Mouse (Mus musculus) embryonic facial prominence, embryonic 11.5 days (tissue): ENCODE data around the gene Tead1. TPM values are rescaled to one million over a fixed set of nuclear protein-coding genes. Genes with fewer than 3 reads are reported as not detected.
A peak's percentile ranks its signal among the peaks of the same experiment; 100 is the strongest.

Experiments
- ATAC-seq: fragments of 200-750 bp; cut with Nextera tagmentation; replicated peaks from 2 replicates; pipeline ENCODE4 v1.8.0; 2017; ENCODE audit warnings: low read depth; ENCODE audit not compliant: insufficient number of reproducible peaks, low FRiP score, low TSS enrichment
- DNase-seq: peaks from one replicate; pipeline ENCODE4 v3.0.0-alpha.2; 2015; ENCODE audit warnings: low spot score
- H3K27ac ChIP-seq: fragments of 300-500 bp; sonication (generic); replicated peaks from 2 replicates; pipeline ENCODE4 v1.5.1; 2014; ENCODE audit warnings: mild to moderate bottlenecking, low read depth, low read length, control low read depth
- H3K27me3 ChIP-seq: fragments of 300-500 bp; sonication (generic); 2 replicates; pipeline ENCODE4 v1.6.1; 2014; ENCODE audit warnings: mild to moderate bottlenecking, low read length, moderate library complexity, mixed read lengths; ENCODE audit not compliant: control insufficient read depth, insufficient read depth
- H3K36me3 ChIP-seq: fragments of 300-500 bp; sonication (generic); replicated peaks from 2 replicates; pipeline ENCODE4 v1.6.1; 2014; ENCODE audit warnings: low read depth, mild to moderate bottlenecking, low read length, moderate library complexity, mixed read lengths; ENCODE audit not compliant: control insufficient read depth, insufficient read depth
- H3K4me1 ChIP-seq: fragments of 300-500 bp; sonication (generic); 2 replicates; pipeline ENCODE4 v1.6.1; 2014; ENCODE audit warnings: low read length, mixed read lengths; ENCODE audit not compliant: control insufficient read depth, insufficient read depth
- H3K4me2 ChIP-seq: fragments of 300-500 bp; sonication (generic); 2 replicates; pipeline ENCODE4 v1.6.1; 2014; ENCODE audit warnings: low read depth, mild to moderate bottlenecking, control low read depth, low read length, moderate library complexity
- H3K4me3 ChIP-seq: fragments of 300-500 bp; sonication (generic); 2 replicates; pipeline ENCODE4 v1.5.1; 2014; ENCODE audit warnings: low read depth, low read length, control low read depth
- H3K9ac ChIP-seq: fragments of 300-500 bp; sonication (generic); replicated peaks from 2 replicates; pipeline ENCODE4 v1.6.1; 2014; ENCODE audit warnings: mild to moderate bottlenecking, control low read depth, low read length
- H3K9me3 ChIP-seq: fragments of 300-500 bp; sonication (generic); replicated peaks from 2 replicates; pipeline ENCODE4 v1.6.1; 2016; ENCODE audit warnings: mild to moderate bottlenecking, low read length, inconsistent platforms, mixed read lengths; ENCODE audit not compliant: control insufficient read depth
- WGBS: fragments of 180-500 bp; shearing (Covaris S2); extraction: QIAGEN DNeasy Blood & Tissue Kit; methylation state at CpG from one replicate; pipeline ENCODE4 v1.1.7; 2014; 5-methylcytosine and 5-hydroxymethylcytosine counted together
- polyA plus RNA-seq: library from polyadenylated mRNA; unstranded; fragments of >200 nt; fragmentation: Nextera tagmentation; extraction: Ambion mirVana; gene quantifications from 2 replicates; pipeline ENCODE4 v1.2.1, GENCODE M21; 2014

The Tead1 gene
- polyA plus RNA-seq, 1 experiment from 2014 or later = 16.7 TPM

DNA sequence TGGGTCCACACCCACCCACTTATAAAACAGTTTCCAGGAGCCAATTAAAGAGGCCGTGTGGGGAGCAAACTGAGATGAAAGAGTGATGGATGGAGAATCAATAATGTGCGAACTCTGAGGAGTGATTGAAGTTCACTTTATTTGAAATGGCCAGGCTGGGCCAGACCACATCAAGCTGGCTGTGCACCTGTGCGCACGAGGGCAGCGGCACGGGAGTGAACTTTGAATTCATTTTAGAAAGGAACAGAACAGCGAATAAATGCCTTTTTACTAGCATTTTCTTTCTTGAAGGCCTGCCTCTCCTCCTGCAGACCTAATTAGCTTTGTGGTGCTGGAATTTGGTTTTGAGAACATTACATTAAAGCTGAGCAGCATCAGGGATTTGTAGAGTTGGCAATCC lies 63.9 kb downstream of the Tead1 start:
- H3K9me3 ChIP-seq = no peaks in the 10 kb centered on the region
- no peak for DNase-seq
- no peak overlapping the region; the same call in 1 of the 2 replicates for H3K4me2 ChIP-seq
- H3K9ac ChIP-seq = 0 out of 2 replicates have a peak overlapping the region, but pooled peaks have one; percentile 1
- WGBS = 23% methylated on average over 7 of the region's 7 CpGs
- no peaks in the 10 kb centered on the region for H3K27me3 ChIP-seq
- peak overlapping the region; percentile 72 for H3K27ac ChIP-seq
- ATAC-seq = no peak
- H3K36me3 ChIP-seq = no peaks in the 10 kb centered on the region
- peaks cover 19% of the 10 kb centered on the region for H3K4me1 ChIP-seq
- H3K4me3 ChIP-seq = no peak overlapping the region

- Histone ChIP-seq H3K27me3 (no peaks in the 10 kb centered on the region), H3K4me1 (peaks cover 19% of the 10 kb centered on the region), H3K9ac (peak overlapping the region; percentile 1; the same call in 1 of the 2 replicates), H3K4me2 (peak overlapping the region; percentile 25), H3K4me3 (no peak overlapping the region), H3K27ac (peak overlapping the region; percentile 72), H3K9me3 (no peaks in the 10 kb centered on the region), H3K36me3 (no peaks in the 10 kb centered on the region)
- DNase-seq (peak; percentile 86), ATAC-seq (peak; percentile 92)
- 1% methylated on average over 11 of the region's 11 CpGs for WGBS
These were observed 64.7 kb downstream of the Tead1 start for GRCm38 (mm10) chr7:112743621-112744395.

GRCm38 (mm10) chr7:112747187-112747586 lies 68.1 kb downstream of the Tead1 start:
- H3K4me2 ChIP-seq = no peak overlapping the region
- no peaks in the 10 kb centered on the region for H3K36me3 ChIP-seq
- DNase-seq (no peak), ATAC-seq (no peak)
- H3K27me3 ChIP-seq = no peaks in the 10 kb centered on the region
- H3K9ac ChIP-seq = no peak overlapping the region
- 81% methylated on average over 3 of the region's 3 CpGs for WGBS
- H3K4me3 ChIP-seq = no peak overlapping the region
- H3K27ac ChIP-seq = no peak overlapping the region
- H3K9me3 ChIP-seq = no peaks in the 10 kb centered on the region
- peaks cover 11% of the 10 kb centered on the region for H3K4me1 ChIP-seq

GRCm38 (mm10) chr7:112747836-112748235 lies 68.7 kb downstream of the Tead1 start:
- ATAC-seq (no peak), DNase-seq (no peak)
- Histone ChIP-seq H3K27ac (no peak overlapping the region), H3K36me3 (no peaks in the 10 kb centered on the region), H3K27me3 (no peaks in the 10 kb centered on the region), H3K9ac (no peak overlapping the region), H3K4me1 (peaks cover 10% of the 10 kb centered on the region), H3K4me2 (no peak overlapping the region), H3K4me3 (no peak overlapping the region), H3K9me3 (no peaks in the 10 kb centered on the region)
- 85% methylated on average over 3 of the region's 3 CpGs for WGBS

DNA sequence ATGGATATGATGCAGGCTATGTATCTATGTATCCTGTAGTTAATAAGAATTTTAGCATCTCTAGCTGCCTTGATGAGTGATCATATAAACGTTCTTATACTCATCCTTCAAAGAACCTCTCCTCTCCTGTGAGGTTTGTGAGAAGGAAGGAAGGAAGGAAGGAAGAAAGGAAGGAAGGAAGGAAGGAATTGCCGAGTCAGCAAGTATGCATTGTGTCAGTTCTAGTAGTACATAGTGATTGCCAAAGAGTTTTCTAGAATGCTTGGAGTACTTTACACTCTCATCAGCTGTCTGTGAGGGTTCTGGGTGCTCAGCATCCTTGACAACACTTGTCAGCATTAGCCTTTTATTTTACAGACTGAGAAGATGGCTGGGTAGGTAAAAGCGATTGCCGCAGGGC lies 69.2 kb downstream of the Tead1 start:
- no peak overlapping the region for H3K4me2 ChIP-seq
- WGBS = 92% methylated on average over 4 of the region's 4 CpGs
- ATAC-seq (no peak), DNase-seq (no peak)
- no peaks in the 10 kb centered on the region for H3K9me3 ChIP-seq
- no peaks in the 10 kb centered on the region for H3K36me3 ChIP-seq
- H3K27ac ChIP-seq = no peak overlapping the region
- no peaks in the 10 kb centered on the region for H3K27me3 ChIP-seq
- no peak overlapping the region for H3K4me3 ChIP-seq
- H3K9ac ChIP-seq = no peak overlapping the region
- peaks cover 5% of the 10 kb centered on the region for H3K4me1 ChIP-seq

DNA sequence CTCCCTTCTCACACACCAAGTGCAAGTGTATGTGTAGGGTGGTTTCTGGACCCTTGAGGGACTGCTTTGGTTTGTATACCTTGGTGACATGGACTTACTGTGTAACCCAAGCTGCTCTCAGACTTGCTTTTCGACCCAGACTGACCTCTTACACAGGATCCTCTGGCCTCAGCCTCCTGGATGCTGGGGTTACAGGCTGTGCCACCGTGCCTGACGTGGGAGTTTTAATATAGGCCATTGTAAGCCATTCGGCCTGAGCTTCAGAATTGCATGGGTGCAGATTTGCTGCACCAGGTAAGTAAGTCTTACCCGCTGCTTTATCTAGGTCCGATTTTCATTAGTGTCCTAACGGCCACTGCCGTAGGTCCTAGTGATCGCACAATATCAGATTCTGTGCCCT lies 71.0 kb downstream of the Tead1 start:
- no peak for ATAC-seq
- Histone ChIP-seq H3K9ac (no peak overlapping the region), H3K27ac (no peak overlapping the region), H3K4me2 (no peak overlapping the region), H3K4me3 (no peak overlapping the region), H3K36me3 (no peaks in the 10 kb centered on the region), H3K27me3 (no peaks in the 10 kb centered on the region), H3K9me3 (no peaks in the 10 kb centered on the region), H3K4me1 (no peaks in the 10 kb centered on the region)
- 83% methylated on average over 9 of the region's 9 CpGs for WGBS
- DNase-seq = no peak

DNA sequence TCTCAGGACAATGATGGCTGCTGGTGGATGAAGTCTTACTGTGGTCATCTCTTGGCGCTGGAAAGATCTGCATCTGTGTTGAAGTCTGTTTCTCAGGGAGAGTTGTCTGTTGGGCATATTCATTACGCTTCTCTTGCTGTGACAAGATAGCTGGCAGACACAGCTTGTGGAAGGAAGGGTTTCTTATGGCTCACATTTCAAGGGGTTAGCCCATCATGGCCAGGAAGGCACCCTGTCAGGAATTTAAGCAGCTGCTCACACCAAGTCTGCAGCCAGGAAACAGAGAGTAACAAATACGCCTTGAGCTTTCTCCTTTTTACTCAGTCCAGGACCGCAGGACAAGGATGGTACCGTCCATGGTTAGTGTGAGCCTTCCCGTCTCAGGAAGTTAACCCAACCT lies 73.2 kb downstream of the Tead1 start:
- no peak for ATAC-seq
- Histone ChIP-seq H3K9me3 (no peaks in the 10 kb centered on the region), H3K4me3 (no peak overlapping the region), H3K4me1 (no peaks in the 10 kb centered on the region), H3K4me2 (no peak overlapping the region), H3K27ac (no peak overlapping the region), H3K9ac (no peak overlapping the region), H3K36me3 (no peaks in the 10 kb centered on the region), H3K27me3 (no peaks in the 10 kb centered on the region)
- 86% methylated on average over 6 of the region's 6 CpGs for WGBS
- no peak for DNase-seq

DNA sequence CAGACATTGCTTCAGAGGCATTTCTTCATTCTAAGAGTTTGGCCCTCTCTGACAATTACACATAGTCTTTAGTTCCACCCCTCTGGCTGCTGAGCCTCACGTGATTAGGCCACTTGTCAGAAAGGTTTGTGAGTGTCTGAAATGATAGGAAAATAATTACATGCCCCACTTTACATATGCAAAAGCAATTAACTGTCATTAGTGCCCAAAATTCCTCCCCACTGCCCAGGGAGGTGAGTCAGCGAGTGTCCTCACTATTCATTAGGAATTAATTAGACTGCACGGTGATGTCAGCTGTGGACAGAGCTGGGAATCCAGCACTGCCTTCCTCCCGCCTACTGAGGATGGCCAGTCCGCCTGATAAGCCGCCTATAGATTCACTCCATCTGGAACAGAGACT lies 74.2 kb downstream of the Tead1 start:
- no peaks in the 10 kb centered on the region for H3K36me3 ChIP-seq
- H3K4me1 ChIP-seq = no peaks in the 10 kb centered on the region
- DNase-seq = no peak

More for the DNA sequence above, 74.2 kb downstream of the Tead1 start:
- 74% methylated on average over 6 of the region's 6 CpGs for WGBS
- Histone ChIP-seq H3K4me3 (no peak overlapping the region), H3K27ac (no peak overlapping the region), H3K9ac (no peak overlapping the region), H3K9me3 (no peaks in the 10 kb centered on the region), H3K4me2 (no peak overlapping the region), H3K27me3 (no peaks in the 10 kb centered on the region)
- no peak for ATAC-seq
